Mouse (Mus musculus): ENCODE data around the gene Nipal1.

DNA sequence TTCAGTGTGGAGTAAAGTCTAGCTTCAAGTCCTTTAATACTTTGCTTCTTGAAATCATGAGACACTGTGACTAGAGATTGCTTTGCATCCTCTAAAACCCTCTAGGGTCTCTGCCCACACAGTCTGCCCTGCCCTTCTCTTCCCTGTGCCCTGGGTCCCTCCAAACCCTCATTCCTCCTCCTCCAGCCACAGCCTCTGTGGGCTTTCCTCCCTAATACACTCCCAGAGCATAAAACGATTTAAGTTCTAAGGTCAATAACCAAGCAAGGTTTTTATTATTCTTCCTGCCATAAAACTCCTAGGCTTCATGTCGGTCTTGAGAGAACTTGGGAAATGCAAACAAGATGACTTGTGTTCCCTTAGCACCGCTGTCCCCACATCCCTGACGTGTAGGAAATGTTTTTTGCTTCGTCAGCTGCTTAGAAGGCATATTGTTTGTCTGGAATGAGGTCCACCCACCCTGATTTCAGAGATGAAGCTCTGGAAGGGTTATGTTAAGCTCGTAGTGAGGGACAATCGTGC, 8.7 kb downstream of the Nipal1 start:
- TF ChIP-seq CTCF (IDR thresholded peaks at IDR 0.05) = no peak
- TF ChIP-seq EP300 (IDR thresholded peaks at IDR 0.05; ENCODE audit: insufficient read depth, low read depth, low read length) = no peak
